Mouse (Mus musculus) naive thymus-derived CD4-positive, alpha-beta T cell, adult 2 months (primary cell): Measurements from ENCODE around the gene Trim43c.
A peak's percentile ranks its signal among the peaks of the same experiment; 100 is the strongest.
"Not testable (repeated sequence)": the region's sequence is repeated elsewhere in the genome, so short reads cannot be mapped to it uniquely, and the experiment has no call there.

Experiments
- DNase-seq: peaks from one replicate; pipeline ENCODE4 v3.0.0-alpha.2; 2011; ENCODE audit warnings: low read depth

Trim43c gene

DNA sequence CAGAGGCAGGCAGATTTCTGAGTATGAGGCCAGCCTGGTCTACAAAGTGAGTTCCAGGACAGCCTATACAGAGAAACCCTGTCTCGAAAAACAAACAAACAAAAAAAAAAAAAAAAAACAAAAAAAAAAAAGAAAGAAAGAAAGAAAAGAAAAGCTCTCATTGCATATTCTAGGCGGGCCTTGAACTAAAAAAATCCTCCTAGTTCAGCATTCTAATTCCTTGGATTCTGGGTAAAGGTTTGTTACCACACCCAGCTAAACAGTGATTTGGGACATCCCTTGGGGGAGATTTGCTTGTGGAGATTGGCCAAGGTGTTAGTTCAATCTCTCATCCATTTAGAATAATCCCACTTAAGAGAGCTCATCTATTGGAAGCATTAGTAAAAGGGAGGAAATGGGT is at the start of gene Trim43c:
Gene Trim43c, plus strand, starts transcription at position 301 of the 400 bp plus-strand sequence.
- not testable (repeated sequence) for DNase-seq

GRCm38 (mm10) chr9:88853072-88853471 is 14.1 kb downstream of the Trim43c start:
- DNase-seq: not testable (repeated sequence)

GRCm38 (mm10) chr9:88858566-88859492 is 19.9 kb downstream of the Trim43c start:
- peak; percentile 54 for DNase-seq
